Mouse (Mus musculus) left cerebral cortex, adult 2 months (tissue): ENCODE data around the gene Umodl1. TPM values are rescaled to one million over a fixed set of nuclear protein-coding genes. Genes with fewer than 3 reads are reported as not detected.

Experiments
- DNase-seq, 2 experiments: peaks; one replicate each; pipeline ENCODE4 v3.0.0; 2021 to 2022; ENCODE audit warnings: low spot score in 2 of 2, mixed read lengths in 1 of 2; ENCODE audit errors: extremely low spot score in 1 of 2
- H3K27ac ChIP-seq: fragments of 200-600 bp; 2 replicates; pipeline ENCODE4 v1.8.1; 2022
- H3K4me3 ChIP-seq: fragments of 200-600 bp; 2 replicates; pipeline ENCODE4 v1.8.1; 2022
- CTCF ChIP-seq: fragments of 200-600 bp; IDR thresholded peaks from 2 replicates; pipeline ENCODE4 v1.8.1; 2022; ENCODE audit warnings: antibody characterized with exemption, mild to moderate bottlenecking, moderate library complexity
- intact Hi-C: fragments of 180-260 bp; cut with DNase I; formaldehyde crosslinking; loops from one replicate; pipeline ENCODE4 v1.15.1; 2025
- total RNA-seq, 2 experiments: library from RNA; stranded (reverse); gene quantifications; 2 replicates each; pipeline ENCODE4 v1.2.3; 2021

The Umodl1 gene
- total RNA-seq, 2 experiments from 2014 or later, result 0.14 to 0.16 TPM

GRCm38 (mm10) chr17:30951600-30951999, 2.8 kb upstream of the Umodl1 start:
- no peak for TF ChIP-seq CTCF
- Histone ChIP-seq H3K27ac (no peak overlapping the region), H3K4me3 (no peak overlapping the region)
- intact Hi-C loops, result loop anchor here (2.0 kb wide), 2 partner anchors 205 to 215 kb away; no protein-coding TSS in a partner anchor
- DNase-seq, result no peak

GRCm38 (mm10) chr17:30961936-30962592, 7.6 kb downstream of the Umodl1 start:
- Histone ChIP-seq H3K4me3 (no peak overlapping the region), H3K27ac (no peak overlapping the region)
- intact Hi-C loops, result no loop called here
- no peak for DNase-seq
- TF ChIP-seq CTCF, result no peak

- TF ChIP-seq CTCF, result no peak
- H3K27ac ChIP-seq, result no peak overlapping the region
- intact Hi-C loops, result no loop called here
- DNase-seq, result no peak
- H3K4me3 ChIP-seq, result no peak overlapping the region
Measured at GRCm38 (mm10) chr17:30962880-30963279, 8.4 kb downstream of the Umodl1 start.

GRCm38 (mm10) chr17:30969983-30970382, 15.5 kb downstream of the Umodl1 start:
- TF ChIP-seq CTCF, result no peak
- intact Hi-C loops, result no loop called here

GRCm38 (mm10) chr17:30971877-30972276, 17.4 kb downstream of the Umodl1 start:
- no peak for TF ChIP-seq CTCF
- Histone ChIP-seq H3K4me3 (no peak overlapping the region), H3K27ac (no peak overlapping the region)
- DNase-seq, result peak; percentile 40 to 63
- intact Hi-C loops, result no loop called here

More at GRCm38 (mm10) chr17:30969983-30970382, 15.5 kb downstream of the Umodl1 start:
- DNase-seq, result no peak
- Histone ChIP-seq H3K27ac (no peak overlapping the region), H3K4me3 (no peak overlapping the region)

GRCm38 (mm10) chr17:30973332-30973731, 18.9 kb downstream of the Umodl1 start:
- Histone ChIP-seq H3K27ac (no peak overlapping the region), H3K4me3 (no peak overlapping the region)
- intact Hi-C loops, result no loop called here
- DNase-seq, result no peak
- no peak for TF ChIP-seq CTCF

- no peak for DNase-seq
- H3K4me3 ChIP-seq, result no peak overlapping the region
- no peak overlapping the region for H3K27ac ChIP-seq
- TF ChIP-seq CTCF, result no peak
- intact Hi-C loops, result no loop called here
Measured at GRCm38 (mm10) chr17:30977290-30977689, 22.9 kb downstream of the Umodl1 start.

GRCm38 (mm10) chr17:30978556-30978955, 24.1 kb downstream of the Umodl1 start:
- no peak overlapping the region for H3K27ac ChIP-seq
- intact Hi-C loops, result no loop called here
- H3K4me3 ChIP-seq, result no peak overlapping the region
- no peak for DNase-seq
- no peak for TF ChIP-seq CTCF

GRCm38 (mm10) chr17:30983521-30983920, 29.1 kb downstream of the Umodl1 start:
- H3K27ac ChIP-seq, result no peak overlapping the region
- intact Hi-C loops, result no loop called here
- TF ChIP-seq CTCF, result no peak
- no peak overlapping the region for H3K4me3 ChIP-seq
- DNase-seq, result no peak

- no peak overlapping the region for H3K4me3 ChIP-seq
- no peak for DNase-seq
- H3K27ac ChIP-seq, result no peak overlapping the region
- peak; percentile 66 for TF ChIP-seq CTCF
- intact Hi-C loops, result loop anchor here (1.0 kb wide), 1 partner anchor 173 kb away; no protein-coding TSS in a partner anchor
Measured at GRCm38 (mm10) chr17:30990254-30990653, 35.8 kb downstream of the Umodl1 start.

GRCm38 (mm10) chr17:30996296-30996695, 41.9 kb downstream of the Umodl1 start:
- H3K4me3 ChIP-seq, result no peak overlapping the region
- H3K27ac ChIP-seq, result no peak overlapping the region
- intact Hi-C loops, result no loop called here
- no peak for DNase-seq
- TF ChIP-seq CTCF, result no peak

- no peak for DNase-seq
- intact Hi-C loops, result no loop called here
- H3K27ac ChIP-seq, result no peak overlapping the region
- no peak for TF ChIP-seq CTCF
- H3K4me3 ChIP-seq, result no peak overlapping the region
Measured at GRCm38 (mm10) chr17:31000897-31001296, 46.5 kb downstream of the Umodl1 start.

- no peak for DNase-seq
- no peak for TF ChIP-seq CTCF
- Histone ChIP-seq H3K4me3 (no peak overlapping the region), H3K27ac (no peak overlapping the region)
- intact Hi-C loops, result no loop called here
Measured at GRCm38 (mm10) chr17:31002613-31003012, 48.2 kb downstream of the Umodl1 start.
